ENCODE assay signal across 19 mouse cellular contexts in the genomic region with DNA sequence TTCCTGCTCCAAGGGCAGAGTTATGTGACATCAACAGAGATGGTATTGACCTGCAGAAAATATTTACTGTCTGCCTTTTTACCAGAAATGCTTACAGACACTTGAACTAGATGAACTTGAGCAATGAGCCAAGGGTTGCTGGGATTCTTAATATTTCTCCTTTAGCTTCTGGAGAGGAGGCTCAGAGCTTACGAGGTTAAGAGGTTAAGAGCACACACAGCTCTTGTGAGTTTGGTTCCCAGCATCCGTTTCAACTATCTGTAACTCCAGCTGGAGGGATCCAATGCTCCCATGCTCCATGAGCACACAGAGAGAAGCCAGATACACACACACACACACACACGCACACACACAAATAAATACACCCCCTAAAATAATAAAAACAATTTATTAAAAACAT.
A peak's percentile ranks its signal among the peaks of the same experiment; 100 is the strongest.
DNase-seq lines count a peak whose midpoint lies in the region; ATAC-seq and TF ChIP-seq lines count a peak whose summit lies in the region.
"Had no signal": no experiment of that assay in that cellular context is flagged by ENCODE, and none has a peak within 500 bp of the region (broad histone marks: within the 10 kb centered on the region; RNA-seq: fewer than 3 reads in every experiment).

No protein-coding gene starts in this region.

- no peak for TF ChIP-seq CTCF in liver, adult 2 months (IDR thresholded peaks at IDR 0.05; ENCODE audit: low read depth, low read length)
- no peak for TF ChIP-seq CTCF in midbrain, postnatal 0 days (IDR thresholded peaks at IDR 0.05)

- WGBS in kidney, embryonic 16.5 days: 59% methylated on average over 3 of the region's 3 CpGs
- WGBS in liver, adult 2 months: 85% methylated on average over 3 of the region's 3 CpGs
- WGBS in intestine, embryonic 16.5 days: 61% methylated on average over 3 of the region's 3 CpGs
- 84% methylated on average over 3 of the region's 3 CpGs for WGBS in midbrain, postnatal 0 days

- 0 out of 2 replicates have a peak overlapping the region, but pooled peaks have one; percentile 7 for H3K27ac ChIP-seq in kidney, embryonic 16.5 days (ENCODE audit: low read length)
- H3K27ac ChIP-seq in liver, adult 2 months (replicated peaks; ENCODE audit: insufficient read depth, low read depth, low read length): no peak overlapping the region
- no peak overlapping the region for H3K27ac ChIP-seq in intestine, embryonic 16.5 days (ENCODE audit: low read length)
- no peak overlapping the region for H3K27ac ChIP-seq in midbrain, postnatal 0 days (ENCODE audit: low read depth, low read length)
- H3K27ac ChIP-seq: embryonic facial prominence, embryonic 12.5 days; forebrain, embryonic 12.5 days; heart, adult 2 months; heart, embryonic 15.5 days; hindbrain, embryonic 13.5 days had no signal

- H3K4me2 ChIP-seq in kidney, embryonic 16.5 days (replicated peaks; ENCODE audit: low read depth, low read length): no peak overlapping the region
- no peak overlapping the region for H3K4me2 ChIP-seq in intestine, embryonic 16.5 days (ENCODE audit: low read depth, low read length)
- no peak overlapping the region for H3K4me2 ChIP-seq in midbrain, postnatal 0 days (ENCODE audit: low read depth, low read length, poor library complexity, severe bottlenecking)
- H3K4me2 ChIP-seq: embryonic facial prominence, embryonic 12.5 days; forebrain, embryonic 12.5 days; heart, embryonic 11.5 days; heart, embryonic 15.5 days; hindbrain, embryonic 13.5 days had no signal

- H3K9me3 ChIP-seq in kidney, embryonic 16.5 days (ENCODE audit: low read length): no peaks in the 10 kb centered on the region
- no peaks in the 10 kb centered on the region for H3K9me3 ChIP-seq in intestine, embryonic 16.5 days (ENCODE audit: control insufficient read depth, low read length)
- no peaks in the 10 kb centered on the region for H3K9me3 ChIP-seq in midbrain, postnatal 0 days (ENCODE audit: low read length)
- H3K9me3 ChIP-seq: embryonic facial prominence, embryonic 12.5 days; forebrain, embryonic 12.5 days; heart, embryonic 15.5 days; hindbrain, embryonic 13.5 days had no signal

- no peak for TF ChIP-seq POLR2A in liver, adult 2 months (IDR thresholded peaks at IDR 0.05; ENCODE audit: extremely low read depth, insufficient read depth, low read length)

- 0 out of 2 replicates have a peak, but pooled peaks cover 4% of the 10 kb centered on the region for H3K4me1 ChIP-seq in kidney, embryonic 16.5 days (ENCODE audit: insufficient read depth, low read length)
- H3K4me1 ChIP-seq in liver, adult 2 months (ENCODE audit: control insufficient read depth, insufficient read depth, low read length): no peaks in the 10 kb centered on the region
- H3K4me1 ChIP-seq in intestine, embryonic 16.5 days (ENCODE audit: control insufficient read depth, insufficient read depth, low read length): no peaks in the 10 kb centered on the region
- no peaks in the 10 kb centered on the region for H3K4me1 ChIP-seq in midbrain, postnatal 0 days (ENCODE audit: insufficient read depth, low read length)
- H3K4me1 ChIP-seq: embryonic facial prominence, embryonic 12.5 days; forebrain, embryonic 12.5 days; heart, embryonic 15.5 days; hindbrain, embryonic 13.5 days had no signal

- H3K36me3 ChIP-seq in kidney, embryonic 16.5 days (ENCODE audit: insufficient read depth, low read length): no peaks in the 10 kb centered on the region
- no peaks in the 10 kb centered on the region for H3K36me3 ChIP-seq in liver, adult 2 months (ENCODE audit: control insufficient read depth, insufficient read depth, low read length)
- H3K36me3 ChIP-seq in intestine, embryonic 16.5 days (ENCODE audit: control insufficient read depth, insufficient read depth, low read length): no peaks in the 10 kb centered on the region
- no peaks in the 10 kb centered on the region for H3K36me3 ChIP-seq in midbrain, postnatal 0 days (ENCODE audit: insufficient read depth, low read length)
- H3K36me3 ChIP-seq: embryonic facial prominence, embryonic 12.5 days; forebrain, embryonic 12.5 days; heart, embryonic 15.5 days; hindbrain, embryonic 13.5 days had no signal

- no peaks in the 10 kb centered on the region for H3K27me3 ChIP-seq in kidney, embryonic 16.5 days (ENCODE audit: insufficient read depth, low read length)
- no peaks in the 10 kb centered on the region for H3K27me3 ChIP-seq in liver, adult 2 months (ENCODE audit: control insufficient read depth, insufficient read depth, low read length)
- H3K27me3 ChIP-seq in intestine, embryonic 16.5 days (replicated peaks; ENCODE audit: control insufficient read depth, insufficient read depth, low read length): no peaks in the 10 kb centered on the region
- H3K27me3 ChIP-seq in midbrain, postnatal 0 days (ENCODE audit: insufficient read depth, low read length): no peaks in the 10 kb centered on the region
- H3K27me3 ChIP-seq: embryonic facial prominence, embryonic 12.5 days; forebrain, embryonic 12.5 days; heart, embryonic 15.5 days; hindbrain, embryonic 13.5 days had no signal

- ATAC-seq in kidney, embryonic 16.5 days (ENCODE audit: low FRiP score, low TSS enrichment): 0 out of 2 replicates have a peak, but pooled peaks have one; percentile 39
- ATAC-seq in intestine, embryonic 16.5 days: peak; percentile 80
- ATAC-seq in midbrain, postnatal 0 days (ENCODE audit: low FRiP score): no peak
- ATAC-seq: forebrain, embryonic 16.5 days had no signal

- H3K79me2 ChIP-seq in liver, adult 2 months (ENCODE audit: control insufficient read depth, insufficient read depth, low read length): no peaks in the 10 kb centered on the region

- no peak for DNase-seq in kidney, adult 8-10 months
- peak; percentile 56 for DNase-seq in liver, adult 2 months (ENCODE audit: extremely low read depth, low read depth, low spot score)
- no peak for DNase-seq in liver
- DNase-seq in midbrain, postnatal 0 days (ENCODE audit: low spot score): no peak
- no peak for DNase-seq in T-cell, adult 2 months (ENCODE audit: low spot score)
- DNase-seq: adrenal gland, postnatal 10 days; cerebellum, adult 11 months; cerebellum, adult 9-10 months; cerebellum, postnatal 25 days; gastrocnemius, postnatal 10 days had no signal

- no peak overlapping the region for H3K4me3 ChIP-seq in kidney, embryonic 16.5 days (ENCODE audit: low read length)
- H3K4me3 ChIP-seq in liver, adult 2 months (ENCODE audit: insufficient read depth, low read depth, low read length): no peak overlapping the region
- H3K4me3 ChIP-seq in intestine, embryonic 16.5 days (ENCODE audit: low read length): no peak overlapping the region
- H3K4me3 ChIP-seq in midbrain, postnatal 0 days (ENCODE audit: low read depth, low read length): no peak overlapping the region
- H3K4me3 ChIP-seq: embryonic facial prominence, embryonic 12.5 days; forebrain, embryonic 12.5 days; heart, adult 2 months; heart, embryonic 15.5 days; hindbrain, embryonic 13.5 days had no signal

- no peak overlapping the region for H3K9ac ChIP-seq in kidney, embryonic 16.5 days (replicated peaks; ENCODE audit: low read length)
- H3K9ac ChIP-seq in liver, adult 2 months (ENCODE audit: low read depth, low read length): no peak overlapping the region
- no peak overlapping the region for H3K9ac ChIP-seq in intestine, embryonic 16.5 days (ENCODE audit: low read depth, low read length)
- H3K9ac ChIP-seq in midbrain, postnatal 0 days (replicated peaks; ENCODE audit: low read length, poor library complexity, severe bottlenecking): no peak overlapping the region
- H3K9ac ChIP-seq: embryonic facial prominence, embryonic 12.5 days; forebrain, embryonic 12.5 days; heart, embryonic 15.5 days; hindbrain, embryonic 13.5 days had no signal
